Mouse (Mus musculus) megakaryocyte progenitor cell, adult 5-6 weeks (primary cell): ENCODE results near the gene Olfr186. TPM values are rescaled to one million over a fixed set of nuclear protein-coding genes. Genes with fewer than 3 reads are reported as not detected.
"Not testable (repeated sequence)": the region's sequence is repeated elsewhere in the genome, so short reads cannot be mapped to it uniquely, and the experiment has no call there.

ENCODE experiments used
- ATAC-seq: replicated peaks from 2 replicates; pipeline ENCODE4 v1.8.0; 2016; ENCODE audit warnings: mild to moderate bottlenecking, moderate TSS enrichment, inconsistent platforms; ENCODE audit not compliant: poor library complexity
- total RNA-seq, 2 experiments: library from RNA; stranded (forward) in 1 of 2; stranded (reverse) in 1 of 2; fragments of 157-497, 149-512 nt in 1 of 2; fragments of 200-1000 nt in 1 of 2; gene quantifications; 2 replicates each; pipeline versions ENCODE4 v1.2.3 to v1.2.4; 2015 to 2017

The Olfr186 gene
- total RNA-seq (2015) (not detected in 2 replicates), total RNA-seq (2017) (not detected in 2 replicates)

DNA sequence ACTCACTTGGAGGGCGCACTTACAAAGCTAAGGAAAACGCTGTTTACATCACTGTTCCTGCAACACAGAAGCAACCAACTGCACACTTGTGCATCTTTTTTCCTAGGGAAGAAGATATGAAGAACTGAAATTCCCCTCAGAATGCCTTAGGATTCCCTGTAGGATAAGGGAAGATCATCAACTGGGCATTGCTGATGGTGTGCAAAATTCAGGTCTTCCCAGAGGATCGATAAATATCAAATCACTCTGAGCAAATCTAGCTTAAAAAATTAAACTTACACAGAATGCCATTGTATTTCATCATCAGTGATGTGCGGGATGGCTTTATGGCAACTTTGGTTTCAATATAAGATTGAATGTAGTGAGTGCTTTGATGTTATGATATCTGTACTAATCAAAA is at the start of gene Olfr186:
TSS of gene Olfr186 (minus strand) at position 101 of the 400 bp plus-strand sequence.
- ATAC-seq, result no peak

DNA sequence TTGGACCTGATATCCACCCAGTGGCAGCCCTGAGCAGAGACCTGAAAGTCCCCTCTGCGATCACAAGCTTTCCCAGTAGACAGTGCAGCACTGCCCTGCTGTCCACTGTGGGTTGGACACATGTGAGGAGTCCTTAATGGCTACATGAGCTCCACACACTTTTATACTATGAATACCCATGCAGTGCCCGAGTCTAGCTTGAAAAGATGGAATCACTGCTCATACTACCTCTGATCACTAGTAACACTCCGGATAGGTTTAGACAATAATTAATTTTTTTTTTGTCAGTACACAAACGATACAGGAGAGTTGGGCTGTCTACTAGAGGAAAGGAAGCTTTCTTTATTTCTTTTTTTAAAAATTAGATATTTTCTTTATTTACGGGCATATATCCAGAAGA is 47.8 kb upstream of the Olfr186 start, which contains the start of gene Olfr190:
TSS of gene Olfr190 (minus strand) at position 101 of the 400 bp plus-strand sequence.
- no peak for ATAC-seq

DNA sequence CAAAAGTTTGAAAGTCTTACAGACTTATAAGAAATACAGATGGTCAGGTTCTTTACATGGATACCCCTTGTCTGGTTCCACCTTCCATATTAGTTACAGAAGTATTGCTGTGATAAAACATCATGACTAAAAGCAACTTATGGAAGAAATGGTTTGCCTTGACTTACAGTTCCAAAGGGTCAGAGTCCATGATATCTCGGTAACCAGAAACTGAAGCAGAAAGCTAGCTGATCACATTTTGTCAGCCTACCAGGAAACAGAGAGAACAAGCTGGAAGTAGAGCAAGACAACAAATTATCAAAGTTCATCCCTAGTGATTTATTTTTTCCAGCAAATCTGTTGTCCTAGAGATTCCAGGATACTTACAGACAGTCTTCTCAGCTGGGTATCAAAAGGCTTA is 43.4 kb upstream of the Olfr186 start:
- ATAC-seq, result no peak

DNA sequence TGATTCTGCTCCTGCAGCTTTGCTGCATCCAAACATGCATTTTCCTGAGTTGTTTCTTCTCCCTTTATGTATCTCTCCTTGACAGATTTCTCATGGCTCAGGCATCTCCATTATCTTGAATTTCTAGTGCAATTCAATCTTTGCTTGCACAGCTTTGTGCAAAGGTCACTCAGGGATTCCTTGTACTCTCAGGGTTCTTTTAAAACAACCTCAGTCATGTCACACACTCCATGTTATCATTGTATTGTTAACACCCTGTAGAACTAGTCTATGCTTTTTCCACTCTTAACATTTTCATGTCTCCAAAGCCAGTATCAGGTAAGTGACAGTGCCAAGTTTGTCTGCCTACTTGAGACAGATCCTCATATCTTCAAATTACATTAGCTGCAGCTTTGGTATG is 41.7 kb upstream of the Olfr186 start:
- no peak for ATAC-seq

DNA sequence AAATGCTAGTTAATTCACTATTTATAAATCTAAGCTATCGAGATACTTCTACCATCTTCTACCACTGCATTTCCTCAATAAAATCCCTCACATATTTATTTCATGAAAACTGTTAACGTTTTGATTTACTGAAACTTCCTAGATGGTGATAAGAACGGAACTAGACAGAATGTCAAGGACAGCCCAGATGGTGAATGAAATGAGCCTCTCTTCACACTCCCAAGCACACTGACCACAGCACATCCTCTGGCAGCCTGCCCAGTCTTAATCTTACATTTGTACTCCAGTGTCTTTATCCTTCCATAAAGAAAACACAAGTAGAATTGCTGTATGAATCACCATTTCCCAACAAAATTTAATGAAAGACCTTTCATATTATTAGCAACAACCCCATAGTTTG is 32.3 kb upstream of the Olfr186 start:
- not testable (repeated sequence) for ATAC-seq

DNA sequence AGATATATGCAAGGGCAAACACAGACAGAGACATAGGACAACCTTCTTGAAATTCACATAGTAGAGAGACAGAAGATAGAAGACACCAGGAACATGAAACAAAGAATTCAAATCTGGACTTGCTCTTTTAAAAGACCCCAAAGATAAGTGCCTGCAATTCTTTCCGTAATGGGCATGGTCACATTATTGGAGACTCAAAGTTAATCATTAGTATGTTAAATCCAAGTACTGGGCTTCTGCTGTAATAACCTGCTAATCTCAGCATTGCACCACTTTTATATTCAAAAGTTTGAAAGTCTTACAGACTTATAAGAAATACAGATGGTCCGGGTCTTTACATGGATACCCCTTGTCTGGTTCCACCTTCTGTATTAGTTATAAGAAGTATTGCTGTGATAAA is 19.2 kb upstream of the Olfr186 start:
- not testable (repeated sequence) for ATAC-seq

DNA sequence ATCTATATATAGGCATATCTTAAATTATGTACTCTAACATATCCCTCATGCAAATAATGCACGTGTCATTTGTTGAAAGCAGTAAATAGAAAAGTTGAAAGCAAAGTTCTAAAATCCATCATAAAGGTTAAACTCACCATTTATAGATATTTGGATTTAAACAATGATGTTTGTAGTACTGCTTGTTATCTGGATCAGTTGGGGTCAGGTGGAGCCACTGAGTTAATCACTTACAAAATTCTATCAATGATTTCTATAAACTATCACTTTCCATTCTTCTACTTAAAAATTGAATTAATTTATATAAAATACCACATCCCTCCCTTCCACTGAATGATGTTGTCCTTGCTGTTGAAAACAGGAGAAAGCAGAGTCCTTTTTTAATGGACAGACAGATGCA is 18.8 kb upstream of the Olfr186 start:
- no peak for ATAC-seq

DNA sequence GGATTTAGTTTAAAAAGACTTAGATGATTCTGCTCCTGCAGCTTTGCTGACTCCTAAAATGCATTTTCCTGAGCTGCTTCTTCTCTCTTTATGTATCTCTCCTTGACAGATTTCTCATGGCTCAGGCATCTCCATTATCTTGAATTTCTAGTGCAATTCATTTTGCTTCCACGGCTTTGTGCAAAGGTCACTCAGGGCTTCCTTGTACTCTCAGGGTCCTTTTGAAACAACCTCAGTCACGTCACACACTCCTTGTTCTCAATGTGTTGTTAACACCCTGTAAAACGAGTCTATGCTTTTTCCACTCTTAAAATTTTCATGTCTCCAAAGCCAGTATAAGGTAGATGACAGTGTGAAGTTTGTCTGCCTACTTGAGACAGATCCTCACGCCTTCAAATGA is 17.5 kb upstream of the Olfr186 start:
- no peak for ATAC-seq

DNA sequence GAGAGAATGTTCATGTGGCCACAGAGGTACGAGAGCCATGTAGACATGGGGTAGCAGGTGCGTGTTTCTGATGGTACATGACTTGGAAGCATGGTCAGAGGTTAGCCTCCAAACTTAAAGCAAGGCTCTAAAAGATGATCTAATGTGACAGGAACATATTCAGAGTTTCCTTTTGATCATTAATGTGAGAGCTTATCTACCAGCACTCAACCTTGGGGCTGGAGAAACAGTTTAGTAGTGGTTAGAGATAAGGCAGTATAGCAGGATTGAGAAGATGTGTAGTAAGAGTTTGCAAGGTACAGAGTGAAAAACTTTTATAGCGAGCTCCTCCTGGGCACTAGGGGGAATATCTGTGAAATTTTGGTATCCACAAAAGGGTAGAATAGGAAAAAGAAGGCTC is 15.7 kb upstream of the Olfr186 start:
- ATAC-seq, result no peak

DNA sequence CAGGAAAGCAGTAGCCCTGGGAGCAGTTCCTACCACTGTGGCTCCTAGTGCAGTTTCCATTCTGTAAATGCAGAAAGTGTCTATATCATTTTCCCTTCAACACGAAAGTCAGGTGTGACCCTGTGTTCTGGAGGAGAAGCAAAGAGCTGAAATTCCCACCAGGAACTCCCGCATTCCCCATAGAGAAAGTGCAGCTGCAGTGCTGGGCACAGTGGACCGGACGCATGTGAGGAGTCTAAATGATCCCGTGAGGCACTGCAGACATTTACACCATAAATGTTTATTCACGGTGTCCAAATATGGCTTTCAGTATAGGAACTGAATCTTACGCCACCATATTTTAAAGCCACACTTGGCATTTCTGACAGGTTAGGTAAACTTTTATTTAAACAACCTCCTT is 9.6 kb upstream of the Olfr186 start, which contains the start of gene Olfr187:
TSS of gene Olfr187 (minus strand) at position 58 of the 400 bp plus-strand sequence.
- ATAC-seq, result no peak

DNA sequence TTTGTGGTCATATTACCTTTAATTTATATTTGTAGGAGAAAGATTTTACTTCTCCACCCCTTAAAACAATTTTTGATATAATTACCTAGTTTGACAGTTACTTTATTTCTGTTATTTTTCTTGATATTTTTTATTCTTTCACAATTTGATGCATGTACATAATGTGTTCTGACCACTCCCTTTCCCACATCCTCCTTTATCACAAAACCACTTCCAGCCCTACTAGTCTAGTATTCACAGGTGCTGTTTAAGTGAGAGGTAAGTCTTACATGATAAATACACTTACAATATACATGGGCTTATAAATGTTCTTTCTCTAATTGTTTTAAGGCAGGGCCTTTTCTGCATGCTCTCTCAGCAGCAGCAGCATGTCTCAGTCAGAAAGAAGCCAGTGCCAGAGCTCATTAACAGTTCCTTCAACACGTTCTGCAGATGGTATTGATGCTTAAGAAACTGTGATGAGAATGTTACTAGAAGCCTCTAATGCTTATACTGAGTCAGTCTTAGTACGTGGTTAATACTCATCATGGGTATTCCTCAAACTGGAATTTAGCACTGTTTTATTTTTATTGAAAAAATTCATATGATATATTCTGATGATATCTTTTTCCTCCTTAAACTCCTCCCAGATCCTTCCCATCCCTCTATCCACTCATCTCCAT is 16.6 kb downstream of the Olfr186 start:
- no peak for ATAC-seq

DNA sequence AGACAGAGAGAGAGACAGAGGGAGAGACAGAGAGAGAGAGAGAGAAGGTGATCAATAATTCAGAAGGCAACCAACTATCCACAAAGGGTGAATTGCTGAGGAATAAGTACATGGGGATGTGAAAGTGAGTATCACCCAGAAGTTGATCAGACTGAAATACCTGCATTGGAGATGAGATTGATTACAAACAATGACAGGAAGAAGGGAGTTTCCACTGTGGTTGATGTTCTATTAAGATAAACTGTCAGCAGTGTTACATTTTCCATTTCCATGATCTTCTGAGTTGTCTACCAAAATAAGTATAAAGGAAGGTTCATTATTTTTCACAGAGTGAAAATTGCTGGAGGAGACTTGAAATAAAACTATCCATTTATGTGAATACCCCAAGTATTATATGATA is 22.9 kb downstream of the Olfr186 start:
- no peak for ATAC-seq

DNA sequence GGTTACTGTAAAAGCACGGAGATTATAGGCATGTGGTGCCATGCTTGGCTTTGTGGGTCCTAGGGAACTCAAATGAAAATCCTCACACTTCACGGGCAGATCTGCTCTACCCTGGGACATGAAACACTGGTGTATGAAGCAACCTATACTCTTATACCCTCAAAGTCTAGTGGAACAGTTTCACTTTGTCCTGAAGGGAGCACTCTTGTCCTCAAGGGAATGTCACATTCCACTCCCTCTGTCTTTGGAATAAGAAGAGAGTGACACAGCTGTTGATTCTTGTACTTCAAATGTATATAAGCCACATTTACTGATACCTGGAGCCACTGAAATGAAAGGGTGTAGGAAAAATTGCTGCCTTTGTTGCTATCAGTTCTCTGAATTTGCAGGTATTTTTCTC is 35.0 kb downstream of the Olfr186 start, which contains the start of gene Olfr183:
TSS of gene Olfr183 (plus strand) at position 301 of the 400 bp plus-strand sequence.
- ATAC-seq, result no peak

Other genes starting within 250 kb of the Olfr186 start
- not detected in 2 replicates for gene Olfr173, start 230.0 kb downstream of the Olfr186 start, total RNA-seq (2015)
- not detected in 2 replicates for gene Olfr173, start 230.0 kb downstream of the Olfr186 start, total RNA-seq (2017)
- not detected in 2 replicates for gene Olfr175-ps1, start 203.5 kb downstream of the Olfr186 start, total RNA-seq (2015)
- not detected in 2 replicates for gene Olfr175-ps1, start 203.5 kb downstream of the Olfr186 start, total RNA-seq (2017)
- not detected in 2 replicates for gene Olfr177, start 155.5 kb downstream of the Olfr186 start, total RNA-seq (2015)
- not detected in 2 replicates for gene Olfr177, start 155.5 kb downstream of the Olfr186 start, total RNA-seq (2017)
- gene Olfr178, start 138.2 kb downstream of the Olfr186 start, total RNA-seq (2015), result not detected in 2 replicates
- gene Olfr178, start 138.2 kb downstream of the Olfr186 start, total RNA-seq (2017), result not detected in 2 replicates
- not detected in 2 replicates for gene Olfr181, start 101.5 kb downstream of the Olfr186 start, total RNA-seq (2015)
- gene Olfr181, start 101.5 kb downstream of the Olfr186 start, total RNA-seq (2017), result not detected in 2 replicates
- not detected in 2 replicates for gene Olfr180, start 100.9 kb downstream of the Olfr186 start, total RNA-seq (2015)
- gene Olfr180, start 100.9 kb downstream of the Olfr186 start, total RNA-seq (2017), result not detected in 2 replicates
- gene Olfr183, start 34.9 kb downstream of the Olfr186 start, total RNA-seq (2015), result not detected in 2 replicates
- gene Olfr183, start 34.9 kb downstream of the Olfr186 start, total RNA-seq (2017), result not detected in 2 replicates
- not detected in 2 replicates for gene Olfr187, start 9.5 kb upstream of the Olfr186 start, total RNA-seq (2015)
- not detected in 2 replicates for gene Olfr187, start 9.5 kb upstream of the Olfr186 start, total RNA-seq (2017)
- not detected in 2 replicates for gene Olfr190, start 47.7 kb upstream of the Olfr186 start, total RNA-seq (2015)
- gene Olfr190, start 47.7 kb upstream of the Olfr186 start, total RNA-seq (2017), result not detected in 2 replicates
- gene Olfr191, start 59.5 kb upstream of the Olfr186 start, total RNA-seq (2015), result not detected in 2 replicates
- gene Olfr191, start 59.5 kb upstream of the Olfr186 start, total RNA-seq (2017), result not detected in 2 replicates
- not detected in 2 replicates for gene Olfr193, start 81.6 kb upstream of the Olfr186 start, total RNA-seq (2015)
- not detected in 2 replicates for gene Olfr193, start 81.6 kb upstream of the Olfr186 start, total RNA-seq (2017)
- not detected in 2 replicates for gene Olfr194, start 90.8 kb upstream of the Olfr186 start, total RNA-seq (2015)
- gene Olfr194, start 90.8 kb upstream of the Olfr186 start, total RNA-seq (2017), result not detected in 2 replicates
- gene Olfr195, start 116.8 kb upstream of the Olfr186 start, total RNA-seq (2015), result not detected in 2 replicates
- gene Olfr195, start 116.8 kb upstream of the Olfr186 start, total RNA-seq (2017), result not detected in 2 replicates
- gene Olfr196, start 140.2 kb upstream of the Olfr186 start, total RNA-seq (2015), result not detected in 2 replicates
- not detected in 2 replicates for gene Olfr196, start 140.2 kb upstream of the Olfr186 start, total RNA-seq (2017)
- not detected in 2 replicates for gene Olfr198, start 173.2 kb upstream of the Olfr186 start, total RNA-seq (2015)
- gene Olfr198, start 173.2 kb upstream of the Olfr186 start, total RNA-seq (2017), result not detected in 2 replicates
- not detected in 2 replicates for gene Olfr199, start 189.5 kb upstream of the Olfr186 start, total RNA-seq (2015)
- gene Olfr199, start 189.5 kb upstream of the Olfr186 start, total RNA-seq (2017), result not detected in 2 replicates
- gene Olfr201, start 242.3 kb upstream of the Olfr186 start, total RNA-seq (2015), result not detected in 2 replicates
- not detected in 2 replicates for gene Olfr201, start 242.3 kb upstream of the Olfr186 start, total RNA-seq (2017)